Mouse (Mus musculus): ENCODE data around the gene Rmnd5b.
"Not testable (repeated sequence)": the region's sequence is repeated elsewhere in the genome, so short reads cannot be mapped to it uniquely, and the experiment has no call there.

Gene Rmnd5b

GRCm38 (mm10) chr11:51649111-51649888 lies 13.6 kb upstream of the Rmnd5b start:
- DNase-seq: no peak

GRCm38 (mm10) chr11:51648566-51648965 lies 12.9 kb upstream of the Rmnd5b start:
- DNase-seq: peak; percentile 71

GRCm38 (mm10) chr11:51646751-51647667 lies 11.3 kb upstream of the Rmnd5b start:
- peak; percentile 80 for DNase-seq

- DNase-seq: no peak
Measured at GRCm38 (mm10) chr11:51646245-51646644, 10.5 kb upstream of the Rmnd5b start.

GRCm38 (mm10) chr11:51645293-51645692 lies 9.6 kb upstream of the Rmnd5b start:
- DNase-seq: peak; percentile 55

GRCm38 (mm10) chr11:51644217-51644616 lies 8.5 kb upstream of the Rmnd5b start:
- DNase-seq: no peak

- DNase-seq: no peak
Measured at GRCm38 (mm10) chr11:51643761-51644160, 8.1 kb upstream of the Rmnd5b start.

- DNase-seq: no peak
Measured at GRCm38 (mm10) chr11:51643202-51643601, 7.5 kb upstream of the Rmnd5b start.

- DNase-seq: peak; percentile 71
Measured at GRCm38 (mm10) chr11:51640748-51641147, 5.1 kb upstream of the Rmnd5b start.

- DNase-seq: no peak
Measured at GRCm38 (mm10) chr11:51638497-51638896, 2.8 kb upstream of the Rmnd5b start.

- DNase-seq: peak; percentile 74
Measured at GRCm38 (mm10) chr11:51637971-51638414, 2.3 kb upstream of the Rmnd5b start.

- peak; percentile 78 for DNase-seq
Measured at GRCm38 (mm10) chr11:51636323-51636684, 608 bp upstream of the Rmnd5b start.

GRCm38 (mm10) chr11:51635127-51635524 lies 570 bp downstream of the Rmnd5b start:
- DNase-seq: no peak

GRCm38 (mm10) chr11:51633721-51634120 lies 2.0 kb downstream of the Rmnd5b start:
- DNase-seq: no peak

- DNase-seq: not testable (repeated sequence)
Measured at GRCm38 (mm10) chr11:51633200-51633599, 2.5 kb downstream of the Rmnd5b start.

- no peak for DNase-seq
Measured at GRCm38 (mm10) chr11:51632130-51632753, 3.5 kb downstream of the Rmnd5b start.

- DNase-seq: no peak
Measured at GRCm38 (mm10) chr11:51629651-51630314, 5.9 kb downstream of the Rmnd5b start.

GRCm38 (mm10) chr11:51627907-51628306 lies 7.8 kb downstream of the Rmnd5b start:
- no peak for DNase-seq

- no peak for DNase-seq
Measured at GRCm38 (mm10) chr11:51627425-51627824, 8.3 kb downstream of the Rmnd5b start.

- DNase-seq: no peak
Measured at GRCm38 (mm10) chr11:51625187-51625820, 10.4 kb downstream of the Rmnd5b start.

- peak; percentile 40 for DNase-seq
Measured at GRCm38 (mm10) chr11:51622971-51623491, 12.7 kb downstream of the Rmnd5b start.

GRCm38 (mm10) chr11:51621776-51622175 lies 13.9 kb downstream of the Rmnd5b start:
- no peak for DNase-seq
